Mouse (Mus musculus): ENCODE measurements at regions not wholly inside any gene's neighbourhood (a gene's known extent, or its start where the extent isn't known, plus 50 kb on each side); places are given as distances from the start of the nearest gene placed in this dataset.

DNA sequence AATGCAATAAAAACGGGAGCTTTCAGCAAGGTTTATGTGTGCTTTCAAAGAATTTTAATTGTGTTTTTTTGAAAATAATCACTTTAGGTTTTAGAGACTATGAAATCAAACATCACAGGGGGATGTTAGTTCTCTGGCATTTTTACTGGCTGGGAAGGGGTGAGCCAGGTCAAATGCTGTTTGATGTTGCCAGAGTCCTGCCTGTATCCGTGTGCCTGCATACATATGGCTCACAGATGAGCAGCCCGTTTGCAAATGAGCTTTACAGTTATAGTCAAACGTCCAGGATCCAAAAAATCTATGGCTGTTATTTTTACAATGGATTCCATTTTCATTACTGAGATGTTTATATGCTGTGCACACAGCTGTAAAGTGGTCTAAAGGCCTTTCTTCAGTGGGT, 354.7 kb downstream of the Ice1 start:
- TF ChIP-seq CTCF (conservative IDR thresholded peaks at IDR 0.05; ENCODE audit: insufficient read depth, insufficient read length, low read depth, low read length) (no peak), POLR2A (IDR thresholded peaks at IDR 0.05; ENCODE audit: low read depth, low read length) (no peak)

Measured in kidney, adult 2 months (tissue).